Mouse (Mus musculus) CH12.LX (cell line): ENCODE data around the gene Cyp2b13.
"Not testable (repeated sequence)": the region's sequence is repeated elsewhere in the genome, so short reads cannot be mapped to it uniquely, and the experiment has no call there.

Experiments used
- CHD2 ChIP-seq: IDR thresholded peaks from 2 replicates; pipeline ENCODE4 v1.6.1; 2011; ENCODE audit warnings: low read length, improper control_type of control experiment
- CTCF ChIP-seq, 2 experiments: IDR thresholded peaks in 1 of 2; conservative IDR thresholded peaks in 1 of 2; 2 replicates each; pipeline ENCODE4 v1.5.1; 2011 to 2012; ENCODE audit warnings: low read depth in 2 of 2, low read length in 2 of 2, improper control_type of control experiment in 1 of 2, inconsistent platforms in 1 of 2, mild to moderate bottlenecking in 1 of 2, moderate library complexity in 1 of 2
- GABPA ChIP-seq: IDR thresholded peaks from 2 replicates; pipeline ENCODE4 v1.6.1; 2012; ENCODE audit warnings: low read depth, low read length, improper control_type of control experiment, inconsistent platforms; ENCODE audit not compliant: insufficient replicate concordance
- POLR2A ChIP-seq: IDR thresholded peaks from 2 replicates; pipeline ENCODE4 v1.6.1; 2011; ENCODE audit warnings: low read depth, mild to moderate bottlenecking, improper control_type of control experiment, low read length
- POLR2AphosphoS2 ChIP-seq: IDR thresholded peaks from 2 replicates; pipeline ENCODE4 v1.6.1; 2011; ENCODE audit warnings: low read depth, low read length, improper control_type of control experiment
- RAD21 ChIP-seq: IDR thresholded peaks from 2 replicates; pipeline ENCODE4 v1.6.1; 2011; ENCODE audit warnings: low read depth, mild to moderate bottlenecking, low read length, improper control_type of control experiment, moderate library complexity
- TBP ChIP-seq: conservative IDR thresholded peaks from 2 replicates; pipeline ENCODE4 v1.6.1; 2011; ENCODE audit warnings: low read depth, low read length, improper control_type of control experiment
- TCF12 ChIP-seq: IDR thresholded peaks from 2 replicates; pipeline ENCODE4 v1.6.1; 2014; ENCODE audit warnings: low read depth, mild to moderate bottlenecking, inconsistent platforms, low read length, improper control_type of control experiment
- UBTF ChIP-seq: IDR thresholded peaks from 2 replicates; pipeline ENCODE4 v1.6.1; 2012; ENCODE audit warnings: low read depth, mild to moderate bottlenecking, inconsistent platforms, low read length, improper control_type of control experiment, moderate library complexity
- ZNF384 ChIP-seq: IDR thresholded peaks from 2 replicates; pipeline ENCODE4 v1.6.1; 2012; ENCODE audit warnings: low read depth, low read length, improper control_type of control experiment, inconsistent platforms

DNA sequence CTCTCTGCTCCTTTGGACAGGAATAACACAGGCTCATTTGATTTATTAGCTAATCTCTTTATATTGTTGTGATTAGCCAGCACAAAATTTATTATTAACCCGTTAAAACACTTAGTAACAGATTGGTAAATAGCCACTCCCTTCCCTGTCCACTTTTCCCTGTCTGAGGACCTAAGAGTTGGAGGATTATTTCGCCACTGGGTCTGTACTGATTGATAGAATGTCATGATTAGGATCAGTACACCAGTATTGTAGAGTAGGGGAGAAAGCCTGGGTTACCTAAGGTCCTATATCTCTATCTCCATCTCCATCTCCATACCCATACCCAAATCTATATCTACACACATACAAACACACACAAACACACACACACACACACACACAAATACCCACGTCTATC lies 82.4 kb downstream of the Cyp2b13 start:
- not testable (repeated sequence) for TF ChIP-seq CTCF (conservative IDR thresholded peaks at IDR 0.05 in 1 of 2, IDR thresholded peaks at IDR 0.05 in 1 of 2; ENCODE audit: low read depth in 2 of 2, low read length in 2 of 2); CHD2; RAD21; UBTF; TCF12; GABPA; TBP; POLR2A; ZNF384; POLR2AphosphoS2
